Mouse (Mus musculus) heart, adult 2 months (tissue): ENCODE results near the gene Alyref. TPM values are rescaled to one million over a fixed set of nuclear protein-coding genes. Genes with fewer than 3 reads are reported as not detected.

Experiments
- DNase-seq, 2 experiments: peaks; one replicate each; pipeline ENCODE4 v3.0.0; 2021
- H3K27ac ChIP-seq: fragments of 200-600 bp; 2 replicates; pipeline ENCODE4 v1.8.1; 2022
- H3K27me3 ChIP-seq: fragments of 200-500 bp; 2 replicates; pipeline ENCODE4 v1.6.1; 2012; ENCODE audit warnings: mild to moderate bottlenecking, low read length, inconsistent platforms, mixed read lengths; ENCODE audit not compliant: control insufficient read depth, insufficient read depth
- H3K36me3 ChIP-seq: fragments of 200-500 bp; 2 replicates; pipeline ENCODE4 v1.6.1; 2012; ENCODE audit warnings: low read length, inconsistent platforms; ENCODE audit not compliant: control insufficient read depth, insufficient read depth
- H3K4me1 ChIP-seq: fragments of 200-500 bp; 2 replicates; pipeline ENCODE4 v1.6.1; 2011; ENCODE audit warnings: low read length; ENCODE audit not compliant: control insufficient read depth, insufficient read depth
- H3K4me3 ChIP-seq: fragments of 200-600 bp; 2 replicates; pipeline ENCODE4 v1.8.1; 2022
- H3K79me2 ChIP-seq: fragments of 200-500 bp; replicated peaks from 2 replicates; pipeline ENCODE4 v1.6.1; 2012; ENCODE audit warnings: mild to moderate bottlenecking, inconsistent platforms, low read length, moderate library complexity, mixed read lengths; ENCODE audit not compliant: control insufficient read depth, insufficient read depth
- H3K9ac ChIP-seq: fragments of 200-500 bp; 2 replicates; pipeline ENCODE4 v1.6.1; 2012; ENCODE audit warnings: low read depth, mild to moderate bottlenecking, control low read depth, inconsistent platforms, low read length, mixed read lengths
- CTCF ChIP-seq: fragments of 200-600 bp; IDR thresholded peaks from 2 replicates; pipeline ENCODE4 v1.8.1; 2022; ENCODE audit warnings: antibody characterized with exemption, mild to moderate bottlenecking, moderate library complexity
- EP300 ChIP-seq: fragments of 200-500 bp; IDR thresholded peaks from 2 replicates; pipeline ENCODE4 v1.6.1; 2011; ENCODE audit warnings: low read depth, low read length, control low read depth; ENCODE audit not compliant: insufficient read depth
- POLR2A ChIP-seq: fragments of 200-500 bp; IDR thresholded peaks from 2 replicates; pipeline ENCODE4 v1.6.1; 2011; ENCODE audit warnings: mild to moderate bottlenecking, low read depth, low read length, control low read depth; ENCODE audit not compliant: insufficient read depth
- WGBS: fragments of 180-500 bp; shearing (Covaris S2); methylation state at CpG from one replicate; pipeline ENCODE4 v1.1.7; 2018; 5-methylcytosine and 5-hydroxymethylcytosine counted together
- intact Hi-C: fragments of 180-260 bp; cut with DNase I; formaldehyde crosslinking; loops from one replicate; pipeline ENCODE4 v1.15.1; 2025
- polyA plus RNA-seq: library from polyadenylated mRNA; depleted of rRNA; stranded (reverse); fragments of >200 nt; gene quantifications from 2 replicates; pipeline ENCODE4 v1.2.3, GENCODE M21; 2012
- total RNA-seq, 2 experiments: library from RNA; stranded (reverse); gene quantifications; 2 replicates each; pipeline ENCODE4 v1.2.3; 2021

The Alyref gene
- total and polyA plus RNA-seq, 3 experiments: 13.6 to 52.0 (median 48.7) TPM

DNA sequence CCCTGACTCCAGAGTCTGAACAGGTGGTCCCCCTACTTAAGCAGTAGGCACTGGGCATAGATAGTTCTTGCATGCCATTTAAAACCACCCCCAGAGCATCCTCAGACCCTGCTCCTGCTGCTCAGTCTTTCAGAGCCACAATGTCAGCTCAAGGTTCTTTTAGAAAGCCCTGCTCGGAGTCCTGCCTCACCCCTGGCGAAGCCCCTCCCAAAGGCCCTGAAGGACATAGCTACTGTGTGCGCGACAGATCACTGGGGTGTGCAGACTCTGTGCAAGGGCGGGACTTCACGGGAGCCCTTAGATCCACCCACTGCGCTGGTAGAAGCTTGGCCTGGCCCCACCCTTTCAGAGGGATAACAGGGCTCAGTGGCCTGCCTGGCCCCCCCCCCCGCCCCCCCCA, 11.1 kb upstream of the Alyref start:
- no peak overlapping the region for H3K9ac ChIP-seq
- intact Hi-C loops: no loop called here
- WGBS: 66% methylated on average over 8 of the region's 8 CpGs
- H3K4me1 ChIP-seq: peaks cover 4% of the 10 kb centered on the region
- TF ChIP-seq CTCF: no peak
- H3K36me3 ChIP-seq: no peaks in the 10 kb centered on the region
- no peaks in the 10 kb centered on the region for H3K79me2 ChIP-seq
- H3K27ac ChIP-seq: no peak overlapping the region
- no peaks in the 10 kb centered on the region for H3K27me3 ChIP-seq
- H3K4me3 ChIP-seq: no peak overlapping the region
- DNase-seq: no peak

DNA sequence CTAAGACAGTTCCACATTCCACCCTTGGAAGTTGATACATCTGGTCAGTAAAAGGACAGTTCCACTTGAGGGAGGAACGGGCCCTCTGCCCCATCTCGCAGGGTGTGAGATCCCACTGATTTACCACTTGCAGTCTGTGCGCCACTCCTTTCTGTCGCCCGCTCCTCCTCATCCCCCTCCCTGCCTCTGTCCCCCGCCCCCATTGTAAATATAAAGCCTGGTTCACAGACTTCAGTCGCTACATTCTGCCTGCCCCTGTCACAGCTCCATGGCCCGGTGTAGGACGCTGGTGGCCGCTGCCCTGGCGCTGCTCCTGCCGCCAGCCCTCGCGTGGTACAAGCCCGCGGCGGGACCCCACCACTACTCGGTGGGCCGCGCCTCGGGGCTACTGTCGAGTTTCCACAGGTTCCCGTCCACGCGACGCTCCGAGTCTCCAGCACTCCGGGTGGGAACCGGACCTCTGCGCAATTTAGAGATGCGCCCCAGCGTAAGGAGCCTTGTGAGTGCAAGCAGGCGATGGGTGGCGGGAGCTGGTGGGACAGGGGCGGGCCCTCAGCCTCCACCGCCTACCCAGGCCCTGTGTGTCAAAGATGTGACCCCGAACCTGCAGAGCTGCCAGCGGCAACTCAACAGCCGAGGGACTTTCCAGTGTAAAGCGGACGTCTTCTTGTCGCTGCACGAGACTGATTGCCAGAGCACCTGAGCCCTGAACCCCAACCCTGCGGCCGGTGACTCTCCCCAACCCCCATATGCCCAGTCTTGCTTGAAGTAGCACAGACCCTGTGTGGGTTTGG, 10.3 kb upstream of the Alyref start, which contains the start of gene Npb:
TSS of gene Npb (plus strand) at position 237 of the 794 bp plus-strand sequence.
- no peak within 1 kb of the TSS for H3K4me3 ChIP-seq
- 23% methylated on average over 45 of the region's 45 CpGs for WGBS
- no peaks in the 10 kb centered on the region for H3K79me2 ChIP-seq
- intact Hi-C loops: no loop called here
- no peak for DNase-seq
- H3K9ac ChIP-seq: no peak within 1 kb of the TSS; the same call in 1 of the 2 replicates
- H3K27ac ChIP-seq: no peak within 1 kb of the TSS
- H3K4me1 ChIP-seq: peaks cover 4% of the 10 kb centered on the region
- TF ChIP-seq POLR2A (no peak), CTCF (no peak), EP300 (no peak)
- no peaks in the 10 kb centered on the region for H3K36me3 ChIP-seq
- no peaks in the 10 kb centered on the region for H3K27me3 ChIP-seq

DNA sequence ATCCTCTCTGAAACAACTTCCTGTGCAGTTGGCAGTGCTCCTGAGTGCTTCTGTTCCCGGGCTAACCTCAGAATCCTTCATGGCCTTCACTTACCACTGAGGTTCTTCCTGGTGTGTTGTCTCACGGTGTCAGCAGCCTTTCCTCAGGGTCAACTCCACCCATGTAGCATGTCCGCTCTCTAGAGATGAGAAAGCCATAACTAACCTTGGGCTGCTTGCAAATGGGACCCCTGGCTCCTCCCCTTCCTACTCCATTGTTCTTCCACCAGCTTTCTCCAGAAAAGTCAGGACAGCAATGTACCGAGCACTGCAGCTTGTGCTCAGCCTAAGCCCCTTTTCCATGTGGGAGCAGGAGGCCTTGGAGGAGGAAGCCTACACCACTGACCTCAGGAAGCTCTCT, 8.6 kb upstream of the Alyref start:
- H3K4me3 ChIP-seq: no peak overlapping the region

DNA sequence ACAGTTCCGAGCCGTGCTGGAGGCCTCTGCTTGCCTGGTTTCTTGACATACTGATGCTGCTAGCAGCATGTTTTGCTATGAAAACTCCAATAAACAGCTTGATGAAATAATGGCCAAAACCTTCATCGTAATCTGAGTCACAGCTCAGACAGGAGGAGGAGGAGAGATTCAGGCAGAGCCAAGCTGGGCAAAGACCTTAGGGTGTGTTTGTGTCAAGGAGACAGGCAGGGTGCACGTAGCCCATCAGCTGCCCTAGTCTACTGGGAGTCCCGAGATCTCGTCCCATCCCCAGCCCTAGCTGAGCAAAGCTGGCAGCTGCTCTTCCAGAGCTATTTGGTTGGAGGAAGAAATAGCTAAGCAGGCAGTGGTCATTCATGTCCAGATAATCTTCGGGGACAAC, 7.5 kb upstream of the Alyref start:
- Histone ChIP-seq H3K79me2 (no peaks in the 10 kb centered on the region), H3K36me3 (no peaks in the 10 kb centered on the region), H3K27me3 (no peaks in the 10 kb centered on the region), H3K27ac (no peak overlapping the region), H3K4me3 (no peak overlapping the region), H3K4me1 (peaks cover 4% of the 10 kb centered on the region), H3K9ac (no peak overlapping the region)
- DNase-seq: no peak
- TF ChIP-seq CTCF (no peak), POLR2A (no peak)
- intact Hi-C loops: no loop called here
- 84% methylated on average over 7 of the region's 7 CpGs for WGBS

More for the DNA sequence above, 8.6 kb upstream of the Alyref start:
- Histone ChIP-seq H3K79me2 (no peaks in the 10 kb centered on the region), H3K27ac (no peak overlapping the region), H3K9ac (no peak overlapping the region), H3K36me3 (no peaks in the 10 kb centered on the region), H3K27me3 (no peaks in the 10 kb centered on the region), H3K4me1 (peaks cover 4% of the 10 kb centered on the region)
- intact Hi-C loops: no loop called here
- WGBS: 39% methylated on average over 4 of the region's 4 CpGs
- DNase-seq: no peak
- no peak for TF ChIP-seq CTCF
- TF ChIP-seq POLR2A: no peak
- no peak for TF ChIP-seq EP300

DNA sequence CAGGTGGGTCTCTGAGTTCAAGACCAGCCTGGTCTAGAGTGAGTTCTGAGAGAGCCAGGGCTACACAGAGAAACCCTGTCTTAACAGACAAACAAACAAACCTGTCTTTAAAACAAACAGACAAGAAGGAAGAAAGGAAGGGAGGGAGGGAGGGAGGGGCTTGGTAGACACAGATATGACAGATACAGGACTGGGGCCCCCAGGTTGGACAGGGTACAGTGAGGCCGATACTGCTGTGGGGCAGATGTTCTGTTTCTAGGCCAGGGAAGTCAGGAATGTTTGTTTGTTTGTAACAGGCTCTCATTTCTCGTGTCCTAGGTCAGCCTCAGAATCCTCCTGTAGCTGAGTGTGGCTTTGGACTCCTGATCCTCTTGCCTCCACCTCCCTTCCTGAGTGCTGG, 5.4 kb upstream of the Alyref start:
- 79% methylated on average over 2 of the region's 2 CpGs for WGBS
- Histone ChIP-seq H3K27me3 (no peaks in the 10 kb centered on the region), H3K4me3 (no peak overlapping the region), H3K9ac (no peak overlapping the region), H3K79me2 (no peaks in the 10 kb centered on the region), H3K36me3 (no peaks in the 10 kb centered on the region), H3K4me1 (peaks cover 8% of the 10 kb centered on the region), H3K27ac (no peak overlapping the region)
- DNase-seq: no peak
- intact Hi-C loops: no loop called here
- TF ChIP-seq EP300: no peak
- TF ChIP-seq POLR2A: no peak

DNA sequence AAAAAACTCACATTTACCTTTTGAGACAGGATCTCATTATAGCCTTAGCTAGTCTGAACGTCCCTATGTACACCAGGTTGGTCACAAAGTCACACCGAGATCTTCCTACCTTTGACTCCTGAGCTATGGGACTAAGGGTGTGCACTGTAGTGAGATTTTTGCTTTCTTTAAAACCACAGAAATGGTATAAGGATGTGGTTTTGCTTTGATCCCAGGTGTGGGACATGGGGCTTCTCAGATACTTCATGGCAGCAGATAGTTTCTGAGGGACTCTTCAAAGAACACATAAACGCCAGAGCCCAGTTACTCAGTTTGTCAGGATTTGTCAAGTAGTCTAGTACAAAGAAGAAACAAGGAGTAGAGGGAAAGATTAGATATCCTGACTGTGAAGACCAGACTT, 2.6 kb upstream of the Alyref start:
- no peaks in the 10 kb centered on the region; the same call in 1 of the 2 replicates for H3K36me3 ChIP-seq
- WGBS: 86% methylated on average over 3 of the region's 3 CpGs

More for the DNA sequence above, 2.6 kb upstream of the Alyref start:
- TF ChIP-seq POLR2A (no peak), EP300 (no peak), CTCF (no peak)
- Histone ChIP-seq H3K4me3 (no peak overlapping the region), H3K9ac (no peak overlapping the region), H3K4me1 (peaks cover 7% of the 10 kb centered on the region), H3K27me3 (no peaks in the 10 kb centered on the region), H3K79me2 (peaks cover 3% of the 10 kb centered on the region; the same call in 1 of the 2 replicates), H3K27ac (no peak overlapping the region)
- intact Hi-C loops: no loop called here
- no peak for DNase-seq
